ENCODE assay signal across 10 mouse cellular contexts in genomic region chr16:20196962-20197361, GRCm38 (mm10). TPM values are rescaled to one million over a fixed set of nuclear protein-coding genes. Genes with fewer than 3 reads are reported as not detected.
"Had no signal": no experiment of that assay in that cellular context is flagged by ENCODE, and none has a peak within 500 bp of the region (broad histone marks: within the 10 kb centered on the region; RNA-seq: fewer than 3 reads in every experiment).

No protein-coding gene starts in this region.

- ATAC-seq: intestine, embryonic 16.5 days; midbrain, embryonic 13.5 days had no signal

- H3K4me2 ChIP-seq: kidney, embryonic 15.5 days; limb, embryonic 12.5 days; lung, embryonic 15.5 days; midbrain, embryonic 13.5 days had no signal

- H3K27ac ChIP-seq: kidney, embryonic 15.5 days; limb, embryonic 12.5 days; lung, embryonic 15.5 days; midbrain, embryonic 13.5 days had no signal

- H3K4me3 ChIP-seq: kidney, embryonic 15.5 days; limb, embryonic 12.5 days; lung, embryonic 15.5 days; midbrain, embryonic 13.5 days had no signal

- H3K9ac ChIP-seq: kidney, embryonic 15.5 days; limb, embryonic 12.5 days; lung, embryonic 15.5 days; midbrain, embryonic 13.5 days had no signal

- H3K27me3 ChIP-seq: kidney, embryonic 15.5 days; limb, embryonic 12.5 days; lung, embryonic 15.5 days; midbrain, embryonic 13.5 days had no signal

- H3K4me1 ChIP-seq: kidney, embryonic 15.5 days; limb, embryonic 12.5 days; lung, embryonic 15.5 days; midbrain, embryonic 13.5 days had no signal

- DNase-seq: kidney, postnatal 25 days; lung, postnatal 14 days; thymus, adult 2 months; thymus, postnatal 36 days had no signal

- H3K9me3 ChIP-seq: kidney, embryonic 15.5 days; limb, embryonic 12.5 days; lung, embryonic 15.5 days; midbrain, embryonic 13.5 days had no signal

RNA-seq across cellular contexts. Expression of gene Map6d1, which starts 44.2 kb away (rescaled TPM):
- total RNA-seq: liver, adult 2 months had no signal
- polyA plus RNA-seq: liver, adult 2 months had no signal
